Mouse (Mus musculus) heart, postnatal 0 days (tissue): ENCODE results near the gene 4930402F06Rik.

Experiments used
- CTCF ChIP-seq: IDR thresholded peaks from 2 replicates; pipeline ENCODE4 v1.5.1; 2016; ENCODE audit warnings: antibody characterized with exemption, control low read depth, low read depth
- EP300 ChIP-seq: IDR thresholded peaks from 2 replicates; pipeline ENCODE4 v1.6.1; 2016; ENCODE audit warnings: antibody characterized with exemption, low read depth

GRCm38 (mm10) chr2:35427559-35427958, 30.6 kb upstream of the 4930402F06Rik start:
- no peak for TF ChIP-seq CTCF
- no peak for TF ChIP-seq EP300
